Mouse (Mus musculus): ENCODE data around the gene Olfr1015.

Olfr1015 gene

DNA sequence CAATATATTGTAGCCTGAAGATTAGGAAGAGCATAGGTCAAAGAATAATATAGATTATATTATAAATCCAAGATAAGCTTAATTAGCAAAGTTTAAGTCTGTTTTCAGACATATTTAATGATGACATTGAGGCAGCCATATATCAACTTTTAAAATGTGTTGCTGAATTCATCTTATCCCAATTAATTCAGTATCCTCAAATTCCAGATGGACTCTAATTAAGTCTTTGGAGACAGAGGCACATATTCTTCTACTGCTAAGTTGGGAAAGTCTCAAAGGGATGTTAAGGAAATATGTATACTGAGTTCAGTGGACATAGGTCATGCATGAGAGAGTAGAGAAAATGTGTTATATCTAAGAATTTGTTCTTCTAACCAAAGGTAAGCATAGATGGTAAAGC, at the start of gene Olfr1015:
TSS of gene Olfr1015 (plus strand) at position 301 of the 400 bp plus-strand sequence.
- DNase-seq (ENCODE audit: low spot score in 2 of 2): no peak

GRCm38 (mm10) chr2:85753822-85754221, 28.0 kb upstream of the Olfr1015 start:
- no peak for DNase-seq (ENCODE audit: low spot score in 2 of 2)

GRCm38 (mm10) chr2:85762666-85763065, 19.2 kb upstream of the Olfr1015 start, which contains the start of gene Olfr1012:
Gene Olfr1012, minus strand, starts transcription at chr2:85762766.
- DNase-seq (ENCODE audit: low spot score in 2 of 2): no peak

GRCm38 (mm10) chr2:85766798-85767197, 15.0 kb upstream of the Olfr1015 start, which contains the start of gene Olfr1013:
Gene Olfr1013, plus strand, starts transcription at chr2:85767098.
- DNase-seq (ENCODE audit: low spot score in 2 of 2): no peak

- no peak for DNase-seq (ENCODE audit: low spot score in 2 of 2)
Measured at GRCm38 (mm10) chr2:85772413-85772812, 9.4 kb upstream of the Olfr1015 start, which contains the start of gene Olfr1014. Gene Olfr1014, plus strand, starts transcription at chr2:85772713.

GRCm38 (mm10) chr2:85792331-85792730, 10.5 kb downstream of the Olfr1015 start:
- DNase-seq (ENCODE audit: low spot score in 2 of 2): no peak

DNA sequence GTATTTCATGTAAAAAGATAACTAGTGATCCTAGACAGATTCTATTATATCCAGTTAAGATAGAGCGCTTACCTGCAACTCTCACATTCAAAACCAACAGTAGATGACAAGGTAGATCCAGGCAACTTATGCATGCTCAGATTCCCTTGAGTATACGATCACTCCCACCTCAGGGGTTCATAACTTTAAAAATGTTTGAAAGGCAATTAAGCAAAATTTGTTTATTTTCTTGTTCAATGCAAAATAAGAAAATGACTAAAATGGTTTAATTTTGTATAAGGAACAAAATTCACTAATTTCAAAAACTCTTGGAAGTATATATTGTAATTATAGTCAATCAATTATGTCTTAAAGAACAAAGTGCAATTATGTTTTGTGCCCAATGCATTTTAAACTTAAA, 20.6 kb downstream of the Olfr1015 start, which contains the start of gene Olfr1016:
TSS of gene Olfr1016 (minus strand) at position 101 of the 400 bp plus-strand sequence.
- DNase-seq (ENCODE audit: low spot score in 2 of 2): no peak

DNA sequence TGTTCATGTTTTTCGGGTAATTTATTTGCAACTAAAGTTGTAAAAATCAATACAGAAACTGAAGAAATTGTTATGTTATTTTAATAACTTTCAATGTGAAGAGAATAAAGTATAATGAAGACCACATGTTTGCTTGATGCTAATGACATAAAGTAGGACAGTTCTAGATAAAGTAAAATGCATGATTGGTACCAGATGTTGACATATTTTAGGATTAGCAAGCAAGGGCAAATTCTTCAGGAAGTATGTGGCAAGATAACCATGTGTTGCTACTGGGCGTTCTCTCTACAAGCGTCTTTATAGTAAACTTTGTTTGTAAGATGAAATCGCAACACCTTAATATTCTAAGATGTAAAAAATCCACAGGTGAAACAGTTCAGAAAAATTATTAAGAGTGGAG, 22.7 kb downstream of the Olfr1015 start:
- DNase-seq (ENCODE audit: low spot score in 2 of 2): no peak

DNA sequence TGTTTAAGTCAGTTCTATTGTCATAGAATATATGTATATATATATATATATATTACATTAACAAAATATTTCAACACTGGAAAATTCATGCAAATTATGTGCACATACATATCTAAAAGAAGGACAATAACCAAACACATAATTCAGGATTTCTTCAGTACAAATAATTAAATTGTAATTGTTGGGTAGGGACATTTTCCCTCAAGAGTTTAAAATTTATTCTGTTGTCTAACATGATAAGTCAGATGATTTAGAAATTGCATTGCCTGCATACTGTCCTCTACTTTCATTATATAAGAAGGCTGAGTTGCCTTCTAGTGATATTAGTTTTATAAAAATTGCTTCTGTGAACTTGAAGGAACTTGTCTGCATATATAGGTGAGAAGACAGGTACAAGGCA, 36.4 kb downstream of the Olfr1015 start, which contains the start of gene Olfr1018:
TSS of gene Olfr1018 (plus strand) at position 301 of the 400 bp plus-strand sequence.
- no peak for DNase-seq (ENCODE audit: low spot score in 2 of 2)

Data from cerebellum, postnatal 4 days (tissue).